Mouse (Mus musculus) 3134 (cell line): Measurements from ENCODE around the gene Scly.

Experiments used
- DNase-seq: peaks from one replicate; pipeline ENCODE4 v3.0.0-alpha.2; 2011; ENCODE audit warnings: low spot score; ENCODE audit not compliant: insufficient read length; ENCODE audit errors: extremely low read depth

The Scly gene

DNA sequence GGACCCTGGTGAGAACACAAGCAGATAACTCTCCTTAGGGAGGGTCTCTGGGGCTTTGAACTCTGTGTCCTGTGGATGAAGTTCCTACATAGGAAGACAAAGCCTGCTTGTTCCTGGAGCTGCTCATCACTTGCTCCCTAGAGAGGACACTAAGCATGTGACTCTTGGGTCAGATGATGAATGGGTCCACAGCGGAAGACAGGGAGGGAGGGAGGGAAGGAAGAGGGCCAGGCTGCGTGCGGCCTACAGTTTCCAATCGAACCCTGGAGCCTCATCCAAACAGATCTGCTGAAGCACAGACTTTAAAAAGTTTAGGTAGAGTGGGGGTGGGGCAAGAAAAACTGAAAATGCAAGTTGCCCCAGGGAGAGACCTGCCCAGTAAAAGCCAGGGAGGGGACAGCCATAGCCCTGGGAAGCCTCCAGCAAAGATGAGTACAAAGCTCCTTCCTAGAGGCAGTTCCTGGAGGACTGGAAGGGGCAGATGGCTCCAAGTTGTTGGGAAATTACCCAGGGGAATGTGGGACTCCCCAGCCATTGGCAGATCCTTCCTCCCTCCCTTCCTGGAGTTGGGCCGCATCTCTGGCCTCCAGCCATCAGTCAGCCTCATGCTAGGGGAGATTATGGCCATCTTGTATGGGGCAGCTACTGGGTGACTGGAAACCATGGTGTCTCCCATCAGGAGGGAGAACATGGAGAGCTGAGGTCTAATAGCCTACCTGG is 1.7 kb downstream of the Scly start:
- no peak for DNase-seq

- DNase-seq: no peak
Measured at GRCm38 (mm10) chr1:91301206-91301920, 3.2 kb downstream of the Scly start.

DNA sequence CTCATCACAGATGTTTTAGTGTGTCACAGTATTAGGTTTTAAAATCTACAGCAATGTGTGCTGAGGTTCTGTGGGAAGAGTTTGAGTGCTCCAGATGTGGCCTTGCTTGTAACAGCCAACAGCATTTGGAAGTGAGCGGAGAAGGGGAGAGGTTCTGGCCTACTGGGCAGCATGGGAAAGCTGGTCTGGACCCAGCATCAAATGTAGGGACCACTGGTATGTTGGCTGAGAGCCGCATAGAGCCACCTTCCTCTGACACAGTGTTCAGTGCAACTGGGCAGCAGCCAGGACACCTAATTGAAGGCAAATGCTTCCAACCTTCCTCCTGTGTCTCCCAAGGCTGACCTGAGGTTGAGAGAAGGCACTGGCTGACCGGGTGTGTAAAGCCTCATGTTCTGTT is 3.9 kb downstream of the Scly start:
- no peak for DNase-seq

- no peak for DNase-seq
Measured at GRCm38 (mm10) chr1:91304621-91305020, 6.5 kb downstream of the Scly start.

GRCm38 (mm10) chr1:91309366-91310085 is 11.4 kb downstream of the Scly start:
- no peak for DNase-seq

GRCm38 (mm10) chr1:91312273-91312672 is 14.1 kb downstream of the Scly start:
- no peak for DNase-seq

DNA sequence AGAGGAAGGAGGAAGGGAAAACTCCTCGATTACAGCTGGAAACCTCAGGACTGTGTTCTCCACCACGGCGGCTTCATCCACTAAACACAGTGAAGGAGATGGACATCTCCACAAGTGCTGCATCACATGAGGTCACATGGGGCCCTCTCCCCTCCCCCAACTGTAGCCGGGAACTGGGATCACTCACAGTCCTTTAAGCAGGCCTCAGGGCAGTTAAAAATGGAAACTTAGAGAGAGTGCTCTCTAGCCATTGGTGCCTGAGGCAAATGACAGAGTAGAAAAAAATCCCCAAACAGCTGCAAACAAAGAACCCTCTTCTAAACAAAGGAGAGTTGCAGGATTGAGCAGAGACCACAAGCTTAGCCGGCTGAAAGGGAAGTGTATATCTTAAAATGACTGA is 15.1 kb downstream of the Scly start:
- no peak for DNase-seq

GRCm38 (mm10) chr1:91317656-91318055 is 19.5 kb downstream of the Scly start:
- DNase-seq: no peak

- no peak for DNase-seq
Measured at GRCm38 (mm10) chr1:91321760-91322438, 23.8 kb downstream of the Scly start, which contains the start of gene Espnl. Espnl (plus strand) TSS chr1:91322075.

GRCm38 (mm10) chr1:91324646-91325045 is 26.5 kb downstream of the Scly start:
- DNase-seq: peak; percentile 55

- peak; percentile 61 for DNase-seq
Measured at GRCm38 (mm10) chr1:91325488-91326042, 27.4 kb downstream of the Scly start.

GRCm38 (mm10) chr1:91332102-91332501 is 34.0 kb downstream of the Scly start:
- DNase-seq: no peak

DNA sequence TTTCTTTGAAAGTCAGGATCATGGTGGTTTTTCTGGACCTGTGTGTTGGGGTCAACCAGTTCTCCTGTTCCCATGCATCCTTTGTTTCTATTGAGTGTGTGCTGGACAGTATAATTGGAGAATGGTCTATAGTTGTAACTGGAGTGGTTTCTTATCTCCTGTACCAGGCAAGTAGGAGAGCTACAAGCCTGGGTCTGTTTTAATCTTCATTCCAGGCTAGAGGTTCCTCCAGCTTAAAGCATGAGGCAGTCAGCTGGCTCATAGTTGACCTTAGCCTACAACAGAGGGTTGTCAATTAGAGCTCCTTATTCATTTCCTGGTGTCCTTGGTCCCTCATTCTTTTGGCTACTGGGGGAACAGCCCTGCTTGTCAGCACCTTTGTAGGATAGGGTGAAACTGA is 35.4 kb downstream of the Scly start:
- no peak for DNase-seq

DNA sequence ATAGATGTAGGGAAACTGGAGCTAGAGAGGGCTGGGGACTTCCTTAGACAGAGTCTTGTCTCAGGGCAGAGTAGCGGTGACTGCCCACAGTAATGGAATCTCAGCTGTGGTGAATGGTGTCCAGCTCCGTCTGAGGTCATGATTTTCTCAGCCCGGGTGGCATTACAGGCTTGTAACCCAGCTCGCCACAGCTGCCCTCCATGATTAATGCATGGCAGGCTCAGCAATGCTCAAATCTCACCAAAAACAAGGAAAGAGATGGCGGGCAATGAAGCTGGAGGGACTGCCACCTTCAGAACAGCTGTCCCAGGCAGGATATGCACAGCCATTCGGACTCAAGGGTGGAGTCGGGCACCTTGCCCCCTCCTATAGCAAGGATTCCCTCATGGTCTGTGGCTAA is 39.2 kb downstream of the Scly start:
- no peak for DNase-seq

- DNase-seq: no peak
Measured at GRCm38 (mm10) chr1:91344001-91344400, 45.9 kb downstream of the Scly start.

- DNase-seq: no peak
Measured at GRCm38 (mm10) chr1:91344921-91345685, 47.0 kb downstream of the Scly start.

DNA sequence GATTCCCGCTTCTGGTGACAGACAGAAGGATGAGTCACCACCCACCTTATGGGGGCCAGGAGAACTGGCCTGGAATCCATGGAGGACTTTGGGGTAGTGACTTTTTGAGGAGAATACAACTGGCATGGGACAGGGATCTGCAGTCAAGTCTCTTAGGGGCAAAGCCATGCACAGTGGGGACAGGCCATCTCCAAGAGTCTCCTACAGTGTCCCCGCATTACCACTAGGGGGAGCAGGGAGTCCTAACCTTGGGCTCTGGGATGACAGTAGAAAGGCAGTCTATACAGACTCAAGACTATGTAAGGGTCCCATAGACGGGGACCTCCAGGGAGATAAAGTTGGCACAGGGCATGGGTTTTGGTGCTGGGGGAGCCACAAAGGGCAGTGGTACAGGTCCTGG is 48.8 kb downstream of the Scly start:
- DNase-seq: peak; percentile 54

DNA sequence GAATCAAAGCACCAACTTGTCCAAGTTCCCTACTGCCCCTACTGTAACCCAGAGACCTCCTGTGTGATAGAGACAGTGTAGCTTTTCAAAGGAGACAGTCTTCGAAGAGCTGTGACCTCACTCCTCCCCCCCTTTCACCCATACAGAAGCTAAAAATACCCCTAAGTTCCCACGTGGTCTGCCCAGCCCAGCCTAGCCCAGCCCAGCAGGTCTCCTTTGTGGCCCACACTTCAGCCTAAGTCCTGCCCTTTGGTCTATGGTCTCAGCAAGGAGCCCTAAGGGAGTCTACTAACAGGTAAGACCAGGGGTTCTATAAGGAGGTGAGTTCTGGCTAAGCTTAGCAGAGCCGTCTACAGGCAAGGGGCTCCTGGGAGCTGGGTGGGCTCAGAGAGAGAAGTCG is 52.7 kb downstream of the Scly start, which contains the start of gene Klhl30:
TSS of gene Klhl30 (plus strand) at position 176 of the 400 bp plus-strand sequence.
- peak; percentile 61 for DNase-seq

DNA sequence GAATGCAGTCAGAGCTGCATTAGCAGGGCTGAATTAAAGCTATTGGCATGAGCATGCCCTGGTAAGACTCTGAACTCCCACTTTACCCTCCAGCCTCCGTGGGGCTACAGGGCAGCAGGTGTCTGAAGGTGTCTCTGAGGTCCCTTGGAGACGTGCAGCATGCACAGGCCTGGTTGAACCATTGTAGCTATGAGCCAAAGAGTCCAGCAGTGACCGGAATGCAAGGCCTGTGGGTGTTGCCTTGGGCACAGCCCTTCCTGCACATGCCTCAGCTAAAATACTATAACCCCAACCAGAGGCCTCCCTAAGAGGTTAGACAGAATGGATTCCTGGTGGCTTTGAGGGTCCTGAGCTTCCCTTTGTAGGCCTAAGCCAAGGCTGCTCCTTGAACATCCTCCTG is 53.1 kb downstream of the Scly start:
- DNase-seq: peak; percentile 65

DNA sequence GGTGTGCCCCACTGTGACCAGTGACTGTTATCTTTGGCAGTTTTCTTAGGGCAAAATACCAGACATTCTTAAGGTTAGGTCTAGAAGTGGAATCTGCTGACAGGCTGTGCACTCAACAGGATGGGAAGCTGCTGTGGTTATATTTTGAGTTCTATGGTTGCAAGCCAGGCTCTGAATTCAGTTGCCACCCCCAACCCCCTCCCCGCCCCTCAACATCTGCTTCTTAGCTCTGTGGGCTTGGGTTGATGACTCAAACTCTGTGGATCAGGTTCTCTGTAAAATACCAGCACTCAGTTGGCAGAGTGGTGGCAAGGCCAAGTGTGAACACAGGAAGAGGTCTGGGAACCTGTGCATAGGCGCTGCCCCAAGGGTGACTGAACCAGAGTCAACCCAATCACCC is 54.1 kb downstream of the Scly start:
- DNase-seq: peak; percentile 93
